Mouse (Mus musculus) forelimb bud, embryonic 11.5 days (tissue): ENCODE measurements around the gene Hacl1.
A peak's percentile ranks its signal among the peaks of the same experiment; 100 is the strongest.

Experiments used
- DNase-seq: peaks from one replicate; pipeline ENCODE4 v3.0.0-alpha.2; 2012; ENCODE audit warnings: low read depth, low spot score

Hacl1 gene

DNA sequence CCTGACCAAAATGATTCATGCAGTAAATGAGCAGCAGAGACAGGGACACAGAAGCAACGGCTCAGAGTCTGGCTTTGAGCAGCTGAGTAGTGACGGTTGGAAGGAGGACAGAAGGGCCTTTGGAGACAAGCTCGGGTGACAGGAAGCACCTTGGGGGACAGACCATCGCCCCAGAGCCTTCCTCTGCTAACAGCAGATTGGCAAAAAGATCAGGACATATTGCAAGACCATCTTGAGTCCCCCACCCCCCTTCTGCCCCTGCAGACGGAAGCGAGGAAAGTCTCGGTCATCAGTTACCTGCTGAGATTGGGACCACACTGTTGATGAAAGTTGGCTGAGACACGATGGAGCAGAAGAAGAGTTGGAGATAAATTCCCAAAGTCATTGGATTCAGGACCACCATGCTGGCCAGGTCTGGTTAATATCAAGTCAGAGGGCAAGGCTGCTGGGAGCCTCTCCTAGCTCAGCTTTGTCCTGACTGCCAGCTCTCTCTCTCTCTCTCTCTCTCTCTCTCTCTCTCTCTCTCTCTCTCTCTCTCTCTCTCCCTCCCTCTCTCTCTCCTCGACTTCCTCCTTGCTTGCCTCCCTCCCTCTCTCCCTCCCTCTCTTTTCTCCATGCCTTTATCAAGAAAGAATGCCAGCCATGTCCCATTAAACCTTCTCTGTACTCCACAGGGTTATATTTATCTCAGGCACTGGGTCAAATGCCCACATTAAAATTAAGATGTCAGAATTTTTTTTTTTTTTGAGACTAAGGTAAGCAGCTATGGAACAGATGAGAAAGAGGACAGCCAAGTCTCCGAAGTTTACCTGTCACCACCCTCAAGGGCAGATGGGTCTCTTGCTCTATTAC is 64.0 kb downstream of the Hacl1 start:
- no peak for DNase-seq

GRCm38 (mm10) chr14:31575866-31576265 is 65.2 kb downstream of the Hacl1 start:
- no peak for DNase-seq

GRCm38 (mm10) chr14:31574903-31575665 is 66.0 kb downstream of the Hacl1 start:
- no peak for DNase-seq

DNA sequence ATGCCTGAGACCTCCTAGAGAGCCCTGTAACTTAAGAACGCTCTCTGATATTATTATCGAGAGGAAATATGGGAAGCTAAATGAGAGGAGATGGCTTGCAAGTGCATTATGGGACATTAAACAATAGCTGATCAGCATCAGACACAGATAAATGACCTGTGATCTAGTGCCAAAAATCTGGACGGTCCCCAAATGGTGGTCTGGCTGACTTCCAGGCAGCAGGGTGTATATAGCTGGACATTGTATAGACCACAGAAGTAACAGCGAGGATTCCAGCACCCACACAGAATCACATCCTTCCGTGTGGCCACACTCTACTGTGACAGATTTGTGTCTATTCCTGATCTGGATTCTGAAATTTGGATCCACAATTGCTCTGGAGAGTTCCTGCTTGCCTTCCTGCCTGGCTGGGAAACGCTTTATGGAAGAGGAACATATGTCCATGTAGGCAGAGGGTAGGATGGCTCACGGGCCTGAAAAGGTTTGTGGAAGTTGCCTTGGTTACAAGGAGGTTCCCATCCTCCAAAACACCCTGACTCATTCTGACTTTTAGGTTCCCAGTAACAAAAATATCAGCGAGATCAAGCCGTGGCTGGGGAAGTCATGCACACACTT is 68.4 kb downstream of the Hacl1 start:
- no peak for DNase-seq

GRCm38 (mm10) chr14:31571419-31571818 is 69.7 kb downstream of the Hacl1 start:
- DNase-seq, result no peak

- DNase-seq, result no peak
These were observed 70.7 kb downstream of the Hacl1 start for GRCm38 (mm10) chr14:31570131-31570951.

GRCm38 (mm10) chr14:31569151-31569631 is 71.9 kb downstream of the Hacl1 start:
- no peak for DNase-seq

GRCm38 (mm10) chr14:31565478-31566212 is 75.4 kb downstream of the Hacl1 start:
- DNase-seq, result no peak

GRCm38 (mm10) chr14:31564452-31565179 is 76.5 kb downstream of the Hacl1 start:
- peak; percentile 77 for DNase-seq

- no peak for DNase-seq
These were observed 80.2 kb downstream of the Hacl1 start for GRCm38 (mm10) chr14:31560886-31561285.

- no peak for DNase-seq
These were observed 81.9 kb downstream of the Hacl1 start for GRCm38 (mm10) chr14:31559216-31559615.

DNA sequence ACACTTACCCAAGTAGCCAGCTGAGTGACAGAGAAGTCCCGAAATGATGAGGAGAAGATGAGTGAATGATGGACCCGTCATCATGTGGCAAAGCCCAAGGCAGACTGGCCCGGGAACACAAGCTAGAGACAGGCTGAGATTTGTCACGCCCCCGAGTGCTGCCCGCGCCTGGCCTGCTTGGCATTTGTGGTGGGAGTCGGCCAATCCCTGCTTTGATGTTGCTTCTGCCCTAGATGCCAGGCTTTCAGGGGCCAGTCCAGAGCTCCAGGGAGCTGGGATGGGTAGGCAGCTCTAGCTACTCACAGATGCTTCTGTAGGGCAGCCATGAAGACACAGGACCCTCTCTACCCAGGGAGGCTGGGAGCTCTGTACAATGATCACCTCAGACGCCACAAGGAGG is 83.3 kb downstream of the Hacl1 start:
- DNase-seq, result no peak

DNA sequence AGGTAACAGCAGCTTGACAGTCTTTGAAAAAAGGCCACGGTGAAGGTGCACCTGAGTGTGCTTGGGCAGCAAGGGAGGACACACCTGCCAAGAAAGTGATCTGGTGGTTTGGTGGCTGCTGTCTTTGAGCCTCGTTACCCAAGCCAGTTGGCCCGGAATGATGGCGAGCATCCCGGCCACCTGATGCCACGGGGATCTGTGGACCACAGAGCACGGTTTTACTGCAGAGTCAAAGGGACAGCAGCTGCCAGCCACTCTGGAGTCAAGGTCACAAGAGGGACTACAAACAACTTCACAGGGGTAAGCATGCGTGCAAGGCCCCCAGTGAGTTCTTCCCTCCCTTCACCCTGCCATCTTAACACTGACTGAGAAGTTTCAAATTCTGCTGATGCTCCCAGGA is 83.8 kb downstream of the Hacl1 start:
- DNase-seq, result no peak

DNA sequence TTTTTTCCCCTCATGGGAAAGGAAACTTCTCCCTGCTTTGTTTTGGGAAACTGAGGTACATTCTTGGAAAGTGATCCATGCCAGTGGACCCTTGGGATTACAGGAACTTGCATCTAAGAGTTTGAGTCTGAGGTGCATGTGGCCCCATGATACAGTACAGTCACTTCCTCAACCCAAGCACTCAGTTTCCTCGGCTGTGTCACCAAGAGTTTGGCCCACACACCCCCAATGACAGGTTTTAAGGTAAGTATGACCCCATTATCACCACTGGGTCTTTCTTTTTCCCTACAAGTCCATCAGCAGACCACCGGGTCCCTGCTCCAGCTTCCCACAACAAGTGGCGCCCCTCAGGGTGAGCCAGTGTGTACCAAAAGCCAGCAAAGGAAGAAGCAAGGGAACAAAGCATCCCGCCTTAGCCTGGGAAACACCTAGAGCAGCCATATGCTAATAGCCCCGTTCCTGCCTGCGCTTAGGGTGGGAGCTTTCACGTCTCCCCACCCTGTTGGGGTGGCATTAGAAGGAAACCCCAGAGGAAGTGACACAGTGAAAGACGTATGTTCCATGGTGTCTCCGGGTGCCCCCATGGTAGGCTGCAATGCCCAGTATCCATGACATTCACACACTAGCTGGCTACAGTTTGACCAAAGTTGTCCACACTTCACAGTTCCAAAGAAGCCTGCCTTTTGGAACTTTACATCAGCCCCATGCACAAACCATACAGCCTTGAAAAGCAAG is 84.4 kb downstream of the Hacl1 start:
- no peak for DNase-seq

GRCm38 (mm10) chr14:31555963-31556434 is 85.1 kb downstream of the Hacl1 start:
- DNase-seq, result no peak

DNA sequence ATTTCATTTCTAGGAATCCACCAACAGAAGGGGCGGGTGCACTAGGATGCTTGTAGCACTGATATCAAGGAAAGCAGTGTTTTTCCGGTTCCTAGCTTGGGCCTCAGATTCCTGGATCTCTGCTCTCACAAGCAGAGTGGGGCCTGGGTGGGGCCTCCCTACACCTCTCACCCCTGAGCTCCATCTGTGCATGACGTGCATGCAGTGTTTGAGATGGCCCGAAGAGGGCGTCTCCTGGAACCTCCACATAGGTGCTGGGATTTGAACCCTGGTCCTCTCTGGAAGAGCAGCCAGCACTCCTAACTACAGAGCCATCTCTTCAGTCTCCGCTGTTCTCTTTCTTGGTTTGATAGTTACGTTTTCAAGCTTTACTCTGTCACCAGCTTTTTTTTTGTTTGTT is 86.1 kb downstream of the Hacl1 start:
- no peak for DNase-seq
